Mouse (Mus musculus) ES-Bruce4 (cell line): ENCODE results near the gene Eng.

Experiments
- CTCF ChIP-seq: IDR thresholded peaks from one replicate; pipeline ENCODE4 v1.8.1; 2011; ENCODE audit warnings: low read depth, low read length
- POLR2A ChIP-seq: IDR thresholded peaks from one replicate; pipeline ENCODE4 v1.8.1; 2011; ENCODE audit warnings: low read length; ENCODE audit not compliant: insufficient read depth

DNA sequence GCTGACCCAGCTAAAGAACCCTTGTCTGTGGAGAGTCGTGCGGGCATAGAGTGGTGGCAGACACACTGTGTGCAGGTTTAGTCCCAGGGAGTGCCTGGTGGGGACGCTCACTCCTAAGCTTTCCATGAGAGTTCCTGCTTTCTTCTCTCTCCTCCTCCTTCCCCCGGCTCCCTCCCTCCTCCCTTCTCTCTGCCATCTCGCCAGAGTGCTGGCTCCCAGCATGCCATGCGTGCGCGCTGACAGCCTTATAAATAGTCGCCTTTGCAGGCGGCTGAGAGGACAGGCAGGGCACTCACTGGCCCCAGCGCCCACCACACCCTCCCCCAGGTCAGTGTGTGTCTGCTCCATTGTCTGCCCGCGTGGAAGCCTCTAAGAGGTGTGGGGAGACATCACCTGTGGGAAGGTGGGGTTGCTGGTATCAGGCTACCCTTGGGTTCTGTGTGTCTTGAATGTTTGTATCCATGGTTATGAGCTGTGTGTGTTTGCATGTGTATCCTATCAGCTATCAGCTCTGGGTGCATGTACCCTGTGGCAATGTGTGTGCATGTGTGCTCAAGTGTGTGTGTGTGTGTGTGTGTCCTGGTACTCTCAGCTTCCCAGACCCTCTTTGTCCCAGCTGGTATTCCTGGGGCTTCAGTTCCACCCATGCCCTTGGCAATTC is 21.1 kb upstream of the Eng start:
- no peak for TF ChIP-seq CTCF
- TF ChIP-seq POLR2A, result no peak
